Mouse (Mus musculus) frontal cortex, adult 2 months (tissue): ENCODE measurements around the gene Dbi. TPM values are rescaled to one million over a fixed set of nuclear protein-coding genes. Genes with fewer than 3 reads are reported as not detected.

Source experiments
- DNase-seq, 2 experiments: peaks; one replicate each; pipeline ENCODE4 v3.0.0; 2022; ENCODE audit warnings: low spot score in 1 of 2; ENCODE audit errors: extremely low spot score in 1 of 2
- polyA plus RNA-seq: library from polyadenylated mRNA; depleted of rRNA; stranded (reverse); fragments of >200 nt; gene quantifications from 2 replicates; pipeline ENCODE4 v1.2.3, GENCODE M21; 2012

Gene Dbi
- polyA plus RNA-seq, 1 experiment = 768 TPM

GRCm38 (mm10) chr1:120089180-120089579, 31.7 kb downstream of the Dbi start:
- DNase-seq = no peak

- no peak for DNase-seq
These were observed 34.2 kb downstream of the Dbi start for GRCm38 (mm10) chr1:120086644-120087043.

- no peak for DNase-seq
These were observed 35.2 kb downstream of the Dbi start for GRCm38 (mm10) chr1:120085696-120086095.

- no peak for DNase-seq
These were observed 36.9 kb downstream of the Dbi start for GRCm38 (mm10) chr1:120083921-120084517.

GRCm38 (mm10) chr1:120082957-120083585, 37.8 kb downstream of the Dbi start:
- no peak for DNase-seq

GRCm38 (mm10) chr1:120080632-120081031, 40.2 kb downstream of the Dbi start:
- no peak for DNase-seq

- no peak for DNase-seq
These were observed 43.0 kb downstream of the Dbi start for GRCm38 (mm10) chr1:120077746-120078410.

- DNase-seq = no peak
These were observed 45.4 kb downstream of the Dbi start for GRCm38 (mm10) chr1:120075507-120075906.

- no peak for DNase-seq
These were observed 45.9 kb downstream of the Dbi start for GRCm38 (mm10) chr1:120074931-120075330.

GRCm38 (mm10) chr1:120074307-120074702, 46.6 kb downstream of the Dbi start:
- peak in 1 of 2 experiments; percentile 29 for DNase-seq

GRCm38 (mm10) chr1:120073519-120074306, 47.2 kb downstream of the Dbi start, which contains the start of gene Tmem37:
TSS of gene Tmem37 (minus strand) at chr1:120074074.
- DNase-seq = peak in 1 of 2 experiments; percentile 25

GRCm38 (mm10) chr1:120072900-120073299, 48.0 kb downstream of the Dbi start:
- DNase-seq = no peak

GRCm38 (mm10) chr1:120071133-120071532, 49.7 kb downstream of the Dbi start:
- no peak for DNase-seq

- DNase-seq = no peak
These were observed 50.7 kb downstream of the Dbi start for GRCm38 (mm10) chr1:120070168-120070567.

GRCm38 (mm10) chr1:120069120-120069519, 51.8 kb downstream of the Dbi start:
- DNase-seq = no peak

- no peak for DNase-seq
These were observed 54.3 kb downstream of the Dbi start for GRCm38 (mm10) chr1:120066625-120067024.

- DNase-seq = no peak
These were observed 54.7 kb downstream of the Dbi start for GRCm38 (mm10) chr1:120066159-120066558.

- no peak for DNase-seq
These were observed 56.7 kb downstream of the Dbi start for GRCm38 (mm10) chr1:120064036-120064682.
